Mouse (Mus musculus): ENCODE measurements around the gene Cpt1c. TPM values are rescaled to one million over a fixed set of nuclear protein-coding genes. Genes with fewer than 3 reads are reported as not detected.
A peak's percentile ranks its signal among the peaks of the same experiment; 100 is the strongest.

Gene Cpt1c
- polyA plus RNA-seq, 1 experiment from 2014 or later = 22.4 TPM

DNA sequence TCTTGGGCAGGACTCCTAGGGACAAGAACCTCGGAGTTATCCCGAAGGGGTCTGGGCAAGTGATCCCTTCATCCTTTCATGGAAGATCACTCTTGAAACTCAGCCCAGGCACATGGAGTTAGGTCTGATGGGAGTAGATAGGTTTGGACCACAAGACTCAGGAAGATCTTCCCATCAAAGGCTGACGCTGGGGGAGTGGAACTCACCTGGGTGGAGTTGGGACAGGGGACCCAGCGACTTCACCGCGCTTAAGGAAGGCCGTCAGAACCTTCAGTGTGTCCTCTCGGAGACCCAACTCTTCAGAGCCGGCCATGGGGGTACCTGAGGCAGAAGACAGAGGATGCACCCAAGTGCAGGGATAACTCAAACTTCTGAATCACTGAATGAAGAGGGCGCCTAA lies 22.0 kb upstream of the Cpt1c start:
- 17% methylated on average over 10 of the region's 10 CpGs for WGBS
- no peak for ATAC-seq (ENCODE audit: low read depth)

DNA sequence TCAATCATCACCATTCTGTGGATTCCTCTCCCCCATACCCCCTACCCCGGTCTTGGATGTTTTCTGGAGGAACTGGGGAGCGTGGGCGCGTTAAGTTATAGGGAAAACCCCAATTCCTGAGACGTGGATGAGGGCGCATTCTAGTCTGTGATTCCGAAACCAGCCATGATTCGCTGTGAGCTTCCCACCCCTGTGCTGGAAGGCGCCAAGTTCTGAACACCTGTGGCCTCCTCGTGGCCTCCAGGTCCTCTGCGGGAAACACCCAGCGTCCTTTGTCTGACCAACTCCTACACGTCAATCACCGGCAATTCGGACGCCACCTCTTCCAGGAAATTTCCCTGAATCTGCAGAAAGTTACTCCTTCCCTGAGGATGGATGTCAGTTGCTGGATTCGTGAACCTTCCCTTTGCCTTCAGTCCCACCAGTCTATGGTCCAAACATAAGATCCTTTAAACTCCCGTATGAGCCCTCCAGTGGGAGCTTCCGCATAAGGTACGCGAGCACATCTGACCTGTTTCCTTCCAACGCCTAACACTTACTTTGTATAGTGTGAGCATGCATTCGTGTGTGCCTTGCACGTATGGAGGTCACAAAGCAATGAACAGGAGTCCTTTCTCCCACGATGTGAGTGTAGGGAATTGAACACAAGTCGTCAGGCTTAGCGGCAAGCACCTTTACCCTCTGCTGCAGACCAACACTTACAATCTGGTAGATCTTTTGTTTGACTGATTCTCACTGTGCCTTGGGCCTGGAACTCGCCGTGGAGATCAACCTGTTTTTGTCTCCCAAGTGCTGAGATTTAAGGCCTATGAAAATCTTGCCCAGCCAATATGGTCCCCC lies 12.4 kb upstream of the Cpt1c start:
- Histone ChIP-seq H3K4me2 (ENCODE audit: low read depth, low read length) (peak overlapping the region; percentile 75), H3K9me3 (ENCODE audit: control insufficient read depth, low read length) (no peaks in the 10 kb centered on the region), H3K27me3 (replicated peaks; ENCODE audit: control insufficient read depth, insufficient read depth, low read length) (no peaks in the 10 kb centered on the region), H3K4me1 (ENCODE audit: control insufficient read depth, insufficient read depth, low read length) (peaks cover 19% of the 10 kb centered on the region), H3K27ac (replicated peaks; ENCODE audit: low read depth, low read length) (peak overlapping the region; percentile 95), H3K4me3 (ENCODE audit: low read depth, low read length) (peak overlapping the region; percentile 94), H3K9ac (ENCODE audit: low read depth, low read length) (peak overlapping the region; percentile 77), H3K36me3 (ENCODE audit: control insufficient read depth, insufficient read depth, low read length) (peaks cover 49% of the 10 kb centered on the region)
- ATAC-seq (ENCODE audit: low read depth) (peak; percentile 16), DNase-seq (ENCODE audit: low spot score) (no peak)
- under 1% methylated on average over 29 of the region's 29 CpGs for WGBS

More for the DNA sequence above, 22.0 kb upstream of the Cpt1c start:
- Histone ChIP-seq H3K27ac (replicated peaks; ENCODE audit: low read depth, low read length) (peak overlapping the region; percentile 90), H3K9ac (ENCODE audit: low read depth, low read length) (peak overlapping the region; percentile 87), H3K36me3 (ENCODE audit: control insufficient read depth, insufficient read depth, low read length) (peaks cover 66% of the 10 kb centered on the region), H3K4me2 (ENCODE audit: low read depth, low read length) (peak overlapping the region; percentile 95), H3K4me1 (ENCODE audit: control insufficient read depth, insufficient read depth, low read length) (peaks cover 11% of the 10 kb centered on the region), H3K27me3 (replicated peaks; ENCODE audit: control insufficient read depth, insufficient read depth, low read length) (no peaks in the 10 kb centered on the region), H3K9me3 (ENCODE audit: control insufficient read depth, low read length) (no peaks in the 10 kb centered on the region), H3K4me3 (ENCODE audit: low read depth, low read length) (peak overlapping the region; percentile 63)
- no peak for DNase-seq (ENCODE audit: low spot score)

DNA sequence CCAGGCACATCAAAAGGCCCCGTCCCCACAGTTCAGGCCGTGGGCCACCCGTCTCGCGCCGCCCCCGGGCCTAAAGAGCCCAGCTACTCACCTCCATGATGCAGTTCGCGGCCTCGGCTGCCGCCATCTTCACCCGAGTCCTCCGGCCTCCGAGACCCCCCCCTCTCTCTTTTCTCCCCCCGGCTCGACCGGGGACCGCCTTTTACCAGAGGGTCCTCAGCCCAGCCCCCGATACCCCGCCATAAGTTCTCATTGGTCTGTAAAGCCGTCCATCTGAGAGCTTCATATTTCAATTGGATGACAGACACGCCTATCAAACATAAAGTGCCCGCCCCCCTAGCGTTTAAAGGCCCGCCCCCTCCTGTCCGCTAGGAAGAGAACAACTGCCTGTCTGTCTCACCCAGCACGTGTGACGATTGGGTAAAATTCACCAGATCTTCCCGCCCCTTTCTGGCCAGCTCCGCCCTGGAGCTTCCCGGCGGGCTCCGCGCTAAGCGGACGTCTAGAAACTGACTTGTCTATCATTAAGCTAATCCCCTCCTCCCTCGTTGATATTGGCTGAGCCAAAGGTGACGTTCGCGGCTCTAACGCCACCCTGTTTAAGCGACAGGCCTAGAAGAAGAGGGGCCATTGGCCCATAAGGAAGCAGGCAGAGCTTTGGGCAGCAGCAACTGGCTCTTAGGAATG lies 11.7 kb upstream of the Cpt1c start, which contains the start of gene Prmt1:
Prmt1 (minus strand) TSS at position 377 of the 687 bp plus-strand sequence.
- H3K27ac ChIP-seq (replicated peaks; ENCODE audit: low read depth, low read length) = peak within 1 kb of the TSS; percentile 95
- peaks cover 49% of the 10 kb centered on the region for H3K36me3 ChIP-seq (ENCODE audit: control insufficient read depth, insufficient read depth, low read length)
- peak within 1 kb of the TSS; percentile 94 for H3K4me3 ChIP-seq (ENCODE audit: low read depth, low read length)
- H3K27me3 ChIP-seq (replicated peaks; ENCODE audit: control insufficient read depth, insufficient read depth, low read length) = no peaks in the 10 kb centered on the region
- H3K4me2 ChIP-seq (ENCODE audit: low read depth, low read length) = peak within 1 kb of the TSS; percentile 75
- H3K4me1 ChIP-seq (ENCODE audit: control insufficient read depth, insufficient read depth, low read length) = peaks cover 19% of the 10 kb centered on the region
- WGBS = under 1% methylated on average over 37 of the region's 42 CpGs
- peak within 1 kb of the TSS; percentile 96 for H3K9ac ChIP-seq (ENCODE audit: low read depth, low read length)
- no peaks in the 10 kb centered on the region for H3K9me3 ChIP-seq (ENCODE audit: control insufficient read depth, low read length)
- peak; percentile 96 for ATAC-seq (ENCODE audit: low read depth)
- peak; percentile 100 for DNase-seq (ENCODE audit: low spot score)

DNA sequence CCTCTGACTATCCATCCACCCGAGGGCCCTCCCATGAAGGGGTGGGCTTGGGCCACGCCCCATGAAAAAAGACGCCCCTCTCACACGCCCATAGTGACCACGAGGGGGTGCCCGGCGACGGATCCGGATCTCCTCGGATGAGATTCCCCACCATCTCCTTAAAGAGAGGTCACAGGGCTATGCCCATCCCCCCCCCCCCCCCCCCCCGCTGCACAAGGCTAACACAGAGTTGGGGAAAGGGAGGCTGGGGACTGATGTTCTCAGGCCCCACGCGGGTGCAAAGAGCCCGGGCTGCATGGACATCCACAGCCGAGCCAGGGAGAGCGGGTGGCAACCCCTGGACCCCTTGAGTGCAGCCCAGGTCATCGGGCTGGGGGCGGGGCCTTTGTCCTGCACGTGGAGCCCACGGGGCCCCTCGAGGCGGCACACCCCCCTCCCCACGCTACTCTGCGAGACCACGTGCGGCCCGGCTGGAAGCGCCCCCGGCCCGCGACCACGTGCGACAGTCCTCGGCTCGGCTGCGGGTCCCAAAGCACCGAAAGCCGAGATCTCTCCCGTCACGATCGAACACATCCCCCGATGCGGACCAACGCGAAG lies 11.0 kb upstream of the Cpt1c start:
- peak; percentile 84 for DNase-seq (ENCODE audit: low spot score)
- H3K9ac ChIP-seq (ENCODE audit: low read depth, low read length) = peak overlapping the region; percentile 96
- peaks cover 19% of the 10 kb centered on the region for H3K4me1 ChIP-seq (ENCODE audit: control insufficient read depth, insufficient read depth, low read length)
- H3K4me3 ChIP-seq (ENCODE audit: low read depth, low read length) = peak overlapping the region; percentile 94
- under 1% methylated on average over 22 of the region's 45 CpGs for WGBS
- no peak for ATAC-seq (ENCODE audit: low read depth)
- H3K27ac ChIP-seq (replicated peaks; ENCODE audit: low read depth, low read length) = peak overlapping the region; percentile 95
- peaks cover 49% of the 10 kb centered on the region for H3K36me3 ChIP-seq (ENCODE audit: control insufficient read depth, insufficient read depth, low read length)
- H3K27me3 ChIP-seq (replicated peaks; ENCODE audit: control insufficient read depth, insufficient read depth, low read length) = no peaks in the 10 kb centered on the region
- no peaks in the 10 kb centered on the region for H3K9me3 ChIP-seq (ENCODE audit: control insufficient read depth, low read length)
- peak overlapping the region; percentile 54 for H3K4me2 ChIP-seq (ENCODE audit: low read depth, low read length)

DNA sequence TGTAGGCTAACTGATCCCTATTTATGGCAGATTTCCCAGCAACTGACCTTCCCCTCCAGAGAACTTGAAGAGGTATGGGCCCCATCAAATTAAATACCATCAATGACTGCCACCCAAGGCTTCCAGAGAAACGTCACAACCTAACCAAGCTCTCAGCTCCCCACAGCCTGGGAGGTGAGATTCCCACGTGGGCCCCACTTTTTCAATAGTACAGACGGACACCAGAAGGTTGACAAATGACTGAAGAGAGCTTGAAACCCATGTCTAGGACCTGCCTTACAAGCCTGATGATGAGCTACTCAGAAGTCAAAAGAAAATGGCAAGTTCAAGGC lies 10.1 kb upstream of the Cpt1c start:
- H3K27me3 ChIP-seq (replicated peaks; ENCODE audit: control insufficient read depth, insufficient read depth, low read length) = no peaks in the 10 kb centered on the region
- DNase-seq (ENCODE audit: low spot score) (no peak), ATAC-seq (ENCODE audit: low read depth) (no peak)
- H3K4me2 ChIP-seq (ENCODE audit: low read depth, low read length) = peak overlapping the region; percentile 54
- no peak overlapping the region; the same call in 1 of the 2 replicates for H3K27ac ChIP-seq (replicated peaks; ENCODE audit: low read depth, low read length)
- H3K4me3 ChIP-seq (ENCODE audit: low read depth, low read length) = peak overlapping the region; percentile 94
- peaks cover 50% of the 10 kb centered on the region for H3K36me3 ChIP-seq (ENCODE audit: control insufficient read depth, insufficient read depth, low read length)
- peaks cover 19% of the 10 kb centered on the region for H3K4me1 ChIP-seq (ENCODE audit: control insufficient read depth, insufficient read depth, low read length)
- peak overlapping the region; percentile 96; the same call in 1 of the 2 replicates for H3K9ac ChIP-seq (ENCODE audit: low read depth, low read length)
- H3K9me3 ChIP-seq (ENCODE audit: control insufficient read depth, low read length) = no peaks in the 10 kb centered on the region
- 37% methylated on average over 3 of the region's 3 CpGs for WGBS

DNA sequence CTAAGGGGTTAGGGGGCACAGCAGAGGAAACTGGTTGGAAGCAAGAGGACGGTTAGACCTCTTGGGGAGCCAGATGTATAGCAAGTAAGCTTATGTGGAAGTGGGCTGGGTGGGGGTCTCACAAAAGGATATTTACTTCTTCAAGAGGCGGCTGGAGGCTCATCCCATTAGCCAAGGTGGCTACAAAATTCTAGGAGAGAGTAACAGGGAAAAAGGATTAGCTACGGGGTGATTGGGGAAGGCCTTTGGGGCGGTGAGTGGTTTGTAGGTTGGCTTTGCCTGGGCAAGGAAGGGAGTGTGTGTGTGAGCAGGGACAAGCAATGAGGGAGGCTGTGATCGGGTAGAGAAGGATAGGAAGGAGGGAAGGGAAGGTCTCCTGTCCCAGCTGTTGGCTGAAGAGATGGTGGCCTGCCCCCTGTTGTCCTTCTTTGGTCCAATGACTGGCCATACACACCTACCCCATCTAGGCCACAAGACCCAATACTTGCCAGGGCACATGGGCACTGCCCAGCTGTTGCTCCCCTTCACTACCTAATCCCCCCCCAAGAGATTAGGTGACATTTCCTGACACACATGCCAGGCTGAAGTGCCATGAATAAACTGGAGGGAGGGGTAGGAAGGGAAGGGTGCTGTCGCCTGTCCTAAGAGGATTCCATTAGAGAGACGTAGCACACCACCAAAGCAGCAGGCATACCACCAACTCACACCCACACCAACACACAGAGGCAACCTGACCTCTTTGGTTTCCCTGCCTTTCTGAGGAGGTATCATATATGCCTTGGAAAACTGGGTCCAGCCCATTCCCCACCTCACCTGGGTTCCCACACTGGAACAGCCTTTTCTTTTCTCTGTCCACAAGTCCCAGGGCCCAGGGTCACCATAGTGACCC lies 9.5 kb upstream of the Cpt1c start:
- Histone ChIP-seq H3K36me3 (ENCODE audit: control insufficient read depth, insufficient read depth, low read length) (peaks cover 52% of the 10 kb centered on the region), H3K9ac (ENCODE audit: low read depth, low read length) (0 out of 2 replicates have a peak overlapping the region, but pooled peaks have one; percentile 25), H3K4me2 (ENCODE audit: low read depth, low read length) (peak overlapping the region; percentile 54), H3K4me1 (ENCODE audit: control insufficient read depth, insufficient read depth, low read length) (peaks cover 19% of the 10 kb centered on the region), H3K4me3 (ENCODE audit: low read depth, low read length) (peak overlapping the region; percentile 94), H3K9me3 (ENCODE audit: control insufficient read depth, low read length) (no peaks in the 10 kb centered on the region), H3K27ac (replicated peaks; ENCODE audit: low read depth, low read length) (no peak overlapping the region; the same call in 1 of the 2 replicates), H3K27me3 (replicated peaks; ENCODE audit: control insufficient read depth, insufficient read depth, low read length) (no peaks in the 10 kb centered on the region)
- ATAC-seq (ENCODE audit: low read depth) (no peak), DNase-seq (ENCODE audit: low spot score) (no peak)
- 74% methylated on average over 7 of the region's 7 CpGs for WGBS

DNA sequence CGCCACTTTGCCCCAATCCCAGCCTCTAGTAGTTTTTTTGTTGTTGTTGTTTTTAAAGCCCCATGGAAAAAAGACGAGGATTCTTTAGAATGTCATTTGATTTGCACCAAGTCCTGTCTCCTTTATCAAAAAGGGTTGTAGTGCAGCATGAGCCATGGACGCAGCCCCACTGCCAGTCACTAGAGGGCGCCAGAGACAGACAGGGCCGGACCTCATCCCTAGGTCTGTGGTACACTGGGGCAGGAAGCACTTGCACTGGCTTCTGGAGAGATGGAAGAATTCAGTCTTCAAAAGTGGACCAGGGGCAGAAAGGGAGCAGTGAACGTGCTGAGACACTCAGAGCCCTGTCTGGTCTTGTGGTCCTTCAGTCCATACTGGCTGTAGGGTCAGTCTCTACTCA lies 8.4 kb upstream of the Cpt1c start:
- Histone ChIP-seq H3K36me3 (ENCODE audit: control insufficient read depth, insufficient read depth, low read length) (peaks cover 61% of the 10 kb centered on the region), H3K9ac (ENCODE audit: low read depth, low read length) (no peak overlapping the region), H3K4me1 (ENCODE audit: control insufficient read depth, insufficient read depth, low read length) (peaks cover 16% of the 10 kb centered on the region), H3K9me3 (ENCODE audit: control insufficient read depth, low read length) (no peaks in the 10 kb centered on the region), H3K27me3 (replicated peaks; ENCODE audit: control insufficient read depth, insufficient read depth, low read length) (no peaks in the 10 kb centered on the region), H3K27ac (replicated peaks; ENCODE audit: low read depth, low read length) (no peak overlapping the region), H3K4me3 (ENCODE audit: low read depth, low read length) (no peak overlapping the region), H3K4me2 (ENCODE audit: low read depth, low read length) (no peak overlapping the region)
- DNase-seq (ENCODE audit: low spot score) (peak; percentile 71), ATAC-seq (ENCODE audit: low read depth) (no peak)
- 31% methylated on average over 6 of the region's 6 CpGs for WGBS

DNA sequence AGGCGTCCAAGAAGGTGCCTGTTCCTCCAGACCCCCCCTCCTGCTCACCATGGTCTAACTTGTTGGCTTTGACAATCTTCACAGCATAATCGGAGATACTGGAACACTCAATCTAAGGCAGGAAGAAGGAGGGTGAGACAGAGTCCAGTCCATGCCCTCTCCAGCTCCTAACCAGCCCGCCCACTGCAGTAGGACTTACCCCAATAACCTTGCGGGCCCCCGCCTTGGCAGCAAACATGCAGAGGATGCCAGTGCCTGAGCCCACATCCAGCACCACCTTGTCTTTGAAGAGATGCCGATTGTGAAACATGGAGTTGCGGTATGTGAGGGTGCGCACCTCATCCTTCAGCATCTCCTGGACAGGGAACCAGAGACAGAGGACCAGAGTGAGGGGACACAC lies 6.9 kb upstream of the Cpt1c start:
- H3K27ac ChIP-seq (replicated peaks; ENCODE audit: low read depth, low read length) = no peak overlapping the region
- no peak for DNase-seq (ENCODE audit: low spot score)
- H3K9ac ChIP-seq (ENCODE audit: low read depth, low read length) = no peak overlapping the region
- no peak overlapping the region for H3K4me2 ChIP-seq (ENCODE audit: low read depth, low read length)
- H3K4me1 ChIP-seq (ENCODE audit: control insufficient read depth, insufficient read depth, low read length) = peaks cover 11% of the 10 kb centered on the region
- no peaks in the 10 kb centered on the region for H3K27me3 ChIP-seq (replicated peaks; ENCODE audit: control insufficient read depth, insufficient read depth, low read length)
- peaks cover 76% of the 10 kb centered on the region for H3K36me3 ChIP-seq (ENCODE audit: control insufficient read depth, insufficient read depth, low read length)
- H3K4me3 ChIP-seq (ENCODE audit: low read depth, low read length) = no peak overlapping the region
- 94% methylated on average over 8 of the region's 8 CpGs for WGBS
- H3K9me3 ChIP-seq (ENCODE audit: control insufficient read depth, low read length) = no peaks in the 10 kb centered on the region
- ATAC-seq (ENCODE audit: low read depth) = no peak
